Mouse (Mus musculus): ENCODE results near the gene Tufm. TPM values are rescaled to one million over a fixed set of nuclear protein-coding genes. Genes with fewer than 3 reads are reported as not detected.

Tufm gene
- 140 and 154 TPM in 2 replicates for polyA plus RNA-seq (2015; fragmentation: Nextera tagmentation; extraction: Ambion mirVana)

DNA sequence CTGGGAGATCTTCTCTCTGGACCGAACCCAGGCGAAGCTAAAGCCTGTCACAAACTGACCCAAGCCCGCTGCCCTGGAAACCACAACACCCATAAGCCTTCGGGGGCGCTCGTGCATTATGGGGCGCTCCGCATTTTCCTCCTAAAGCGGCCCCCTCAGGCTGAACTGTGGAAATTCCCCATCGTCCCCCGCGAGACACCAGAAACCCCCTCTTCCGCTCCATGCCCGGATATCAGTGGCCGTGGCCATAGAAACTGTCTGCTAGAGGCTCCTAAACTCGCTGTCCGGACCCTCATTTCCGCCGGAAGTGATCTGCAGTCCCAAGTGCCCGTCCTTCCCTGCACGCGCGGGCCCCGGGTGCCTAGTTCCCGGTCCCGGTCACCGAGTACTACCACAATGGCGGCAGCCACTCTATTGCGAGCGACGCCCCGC lies at the start of gene Tufm:
Tufm (plus strand) TSS at position 310 of the 432 bp plus-strand sequence.
- H3K4me1 ChIP-seq (ENCODE audit: control insufficient read depth, insufficient read depth, low read length) = peaks cover 6% of the 10 kb centered on the region; the same call in 1 of the 2 replicates

DNA sequence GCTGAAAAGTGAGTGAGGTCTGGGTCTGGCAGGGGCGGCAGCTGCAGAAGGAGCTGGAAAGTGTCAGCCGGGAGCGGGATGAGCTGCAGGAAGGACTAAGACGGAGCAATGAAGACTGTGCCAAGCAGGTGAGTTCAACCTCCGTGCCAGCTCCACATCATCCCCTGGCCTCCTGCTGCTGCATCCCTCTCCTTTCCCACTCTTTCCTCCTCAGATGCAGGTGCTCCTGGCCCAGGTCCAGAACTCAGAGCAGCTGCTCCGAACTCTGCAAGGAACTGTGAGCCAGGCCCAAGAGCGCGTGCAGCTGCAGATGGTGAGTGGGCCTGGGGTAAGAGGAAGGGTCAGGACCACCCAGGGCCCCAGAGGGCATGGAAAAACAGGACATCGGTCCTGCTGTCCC lies 47.0 kb upstream of the Tufm start:
- Histone ChIP-seq H3K36me3 (ENCODE audit: control insufficient read depth, insufficient read depth, low read length) (no peaks in the 10 kb centered on the region), H3K4me3 (replicated peaks; ENCODE audit: low read length) (no peak overlapping the region), H3K9ac (ENCODE audit: low read length) (no peak overlapping the region), H3K27ac (ENCODE audit: low read length) (no peak overlapping the region), H3K9me3 (replicated peaks; ENCODE audit: control insufficient read depth, low read length) (no peaks in the 10 kb centered on the region), H3K27me3 (ENCODE audit: control insufficient read depth, insufficient read depth, low read length) (no peaks in the 10 kb centered on the region), H3K4me1 (ENCODE audit: control insufficient read depth, insufficient read depth, low read length) (no peaks in the 10 kb centered on the region), H3K4me2 (ENCODE audit: low read depth, low read length) (no peak overlapping the region)
- ATAC-seq (ENCODE audit: insufficient read depth, low FRiP score) = no peak
- 80% methylated on average over 9 of the region's 9 CpGs for WGBS

More for the DNA sequence above, at the start of gene Tufm:
- peak within 1 kb of the TSS; percentile 79 for H3K27ac ChIP-seq (ENCODE audit: low read length)
- peak within 1 kb of the TSS; percentile 96 for H3K4me2 ChIP-seq (ENCODE audit: low read depth, low read length)
- WGBS = 1% methylated on average over 32 of the region's 32 CpGs
- peak; percentile 92 for ATAC-seq (ENCODE audit: insufficient read depth, low FRiP score)
- H3K27me3 ChIP-seq (ENCODE audit: control insufficient read depth, insufficient read depth, low read length) = no peaks in the 10 kb centered on the region
- H3K36me3 ChIP-seq (ENCODE audit: control insufficient read depth, insufficient read depth, low read length) = peaks cover under 1% of the 10 kb centered on the region; the same call in 1 of the 2 replicates
- H3K4me3 ChIP-seq (replicated peaks; ENCODE audit: low read length) = peak within 1 kb of the TSS; percentile 73
- H3K9ac ChIP-seq (ENCODE audit: low read length) = peak within 1 kb of the TSS; percentile 82
- H3K9me3 ChIP-seq (replicated peaks; ENCODE audit: control insufficient read depth, low read length) = no peaks in the 10 kb centered on the region

- Histone ChIP-seq H3K27me3 (ENCODE audit: control insufficient read depth, insufficient read depth, low read length) (no peaks in the 10 kb centered on the region), H3K36me3 (ENCODE audit: control insufficient read depth, insufficient read depth, low read length) (no peaks in the 10 kb centered on the region), H3K27ac (ENCODE audit: low read length) (no peak overlapping the region), H3K9me3 (replicated peaks; ENCODE audit: control insufficient read depth, low read length) (no peaks in the 10 kb centered on the region), H3K4me2 (ENCODE audit: low read depth, low read length) (no peak overlapping the region), H3K9ac (ENCODE audit: low read length) (no peak overlapping the region), H3K4me1 (ENCODE audit: control insufficient read depth, insufficient read depth, low read length) (no peaks in the 10 kb centered on the region), H3K4me3 (replicated peaks; ENCODE audit: low read length) (no peak overlapping the region)
- WGBS = 94% methylated on average over 10 of the region's 10 CpGs
- no peak for ATAC-seq (ENCODE audit: insufficient read depth, low FRiP score)
These were observed 43.2 kb upstream of the Tufm start for GRCm38 (mm10) chr7:126443997-126444396.

GRCm38 (mm10) chr7:126444536-126444935 lies 42.6 kb upstream of the Tufm start:
- Histone ChIP-seq H3K27ac (ENCODE audit: low read length) (no peak overlapping the region), H3K4me3 (replicated peaks; ENCODE audit: low read length) (no peak overlapping the region), H3K9ac (ENCODE audit: low read length) (no peak overlapping the region), H3K4me1 (ENCODE audit: control insufficient read depth, insufficient read depth, low read length) (no peaks in the 10 kb centered on the region), H3K4me2 (ENCODE audit: low read depth, low read length) (no peak overlapping the region), H3K9me3 (replicated peaks; ENCODE audit: control insufficient read depth, low read length) (no peaks in the 10 kb centered on the region), H3K27me3 (ENCODE audit: control insufficient read depth, insufficient read depth, low read length) (no peaks in the 10 kb centered on the region), H3K36me3 (ENCODE audit: control insufficient read depth, insufficient read depth, low read length) (no peaks in the 10 kb centered on the region)
- WGBS = 94% methylated on average over 9 of the region's 9 CpGs
- no peak for ATAC-seq (ENCODE audit: insufficient read depth, low FRiP score)

- Histone ChIP-seq H3K36me3 (ENCODE audit: control insufficient read depth, insufficient read depth, low read length) (no peaks in the 10 kb centered on the region), H3K9me3 (replicated peaks; ENCODE audit: control insufficient read depth, low read length) (no peaks in the 10 kb centered on the region), H3K9ac (ENCODE audit: low read length) (no peak overlapping the region), H3K27me3 (ENCODE audit: control insufficient read depth, insufficient read depth, low read length) (no peaks in the 10 kb centered on the region), H3K4me3 (replicated peaks; ENCODE audit: low read length) (no peak overlapping the region), H3K4me2 (ENCODE audit: low read depth, low read length) (no peak overlapping the region), H3K4me1 (ENCODE audit: control insufficient read depth, insufficient read depth, low read length) (no peaks in the 10 kb centered on the region), H3K27ac (ENCODE audit: low read length) (no peak overlapping the region)
- WGBS = 93% methylated on average over 15 of the region's 15 CpGs
- no peak for ATAC-seq (ENCODE audit: insufficient read depth, low FRiP score)
These were observed 41.9 kb upstream of the Tufm start for GRCm38 (mm10) chr7:126445104-126445815.

- Histone ChIP-seq H3K36me3 (ENCODE audit: control insufficient read depth, insufficient read depth, low read length) (no peaks in the 10 kb centered on the region), H3K4me3 (replicated peaks; ENCODE audit: low read length) (no peak overlapping the region), H3K27ac (ENCODE audit: low read length) (no peak overlapping the region), H3K9ac (ENCODE audit: low read length) (no peak overlapping the region), H3K9me3 (replicated peaks; ENCODE audit: control insufficient read depth, low read length) (no peaks in the 10 kb centered on the region), H3K4me1 (ENCODE audit: control insufficient read depth, insufficient read depth, low read length) (no peaks in the 10 kb centered on the region), H3K4me2 (ENCODE audit: low read depth, low read length) (no peak overlapping the region), H3K27me3 (ENCODE audit: control insufficient read depth, insufficient read depth, low read length) (no peaks in the 10 kb centered on the region)
- WGBS = 91% methylated on average over 21 of the region's 21 CpGs
- no peak for ATAC-seq (ENCODE audit: insufficient read depth, low FRiP score)
These were observed 40.9 kb upstream of the Tufm start for GRCm38 (mm10) chr7:126446217-126446616.

DNA sequence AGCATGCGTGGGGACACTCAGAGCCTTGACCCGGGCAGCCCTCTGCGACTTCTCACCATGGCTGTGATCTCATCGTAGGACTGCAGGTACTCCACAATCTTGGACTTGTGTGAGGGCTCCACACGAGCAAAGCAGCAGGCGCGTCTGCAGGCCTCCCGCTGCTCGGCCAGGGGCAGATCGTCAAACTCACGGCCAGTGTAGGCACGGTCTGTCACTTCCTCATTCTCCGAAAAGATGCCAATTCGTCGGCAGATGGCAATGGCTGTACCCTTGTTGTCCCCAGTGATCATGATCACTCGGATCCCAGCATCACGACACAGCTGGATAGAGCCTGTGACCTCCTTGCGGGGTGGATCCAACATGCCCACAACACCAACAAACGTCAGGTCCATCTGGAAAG lies 38.7 kb upstream of the Tufm start:
- Histone ChIP-seq H3K4me3 (replicated peaks; ENCODE audit: low read length) (no peak overlapping the region), H3K9me3 (replicated peaks; ENCODE audit: control insufficient read depth, low read length) (no peaks in the 10 kb centered on the region), H3K4me1 (ENCODE audit: control insufficient read depth, insufficient read depth, low read length) (no peaks in the 10 kb centered on the region), H3K4me2 (ENCODE audit: low read depth, low read length) (no peak overlapping the region), H3K27ac (ENCODE audit: low read length) (no peak overlapping the region), H3K9ac (ENCODE audit: low read length) (no peak overlapping the region), H3K36me3 (ENCODE audit: control insufficient read depth, insufficient read depth, low read length) (no peaks in the 10 kb centered on the region), H3K27me3 (ENCODE audit: control insufficient read depth, insufficient read depth, low read length) (no peaks in the 10 kb centered on the region)
- no peak for ATAC-seq (ENCODE audit: insufficient read depth, low FRiP score)
- 89% methylated on average over 19 of the region's 19 CpGs for WGBS

- Histone ChIP-seq H3K9ac (ENCODE audit: low read length) (no peak overlapping the region), H3K4me3 (replicated peaks; ENCODE audit: low read length) (no peak overlapping the region), H3K36me3 (ENCODE audit: control insufficient read depth, insufficient read depth, low read length) (no peaks in the 10 kb centered on the region), H3K4me1 (ENCODE audit: control insufficient read depth, insufficient read depth, low read length) (no peaks in the 10 kb centered on the region), H3K27ac (ENCODE audit: low read length) (no peak overlapping the region), H3K9me3 (replicated peaks; ENCODE audit: control insufficient read depth, low read length) (no peaks in the 10 kb centered on the region), H3K27me3 (ENCODE audit: control insufficient read depth, insufficient read depth, low read length) (no peaks in the 10 kb centered on the region), H3K4me2 (ENCODE audit: low read depth, low read length) (no peak overlapping the region)
- WGBS = 87% methylated on average over 18 of the region's 18 CpGs
- ATAC-seq (ENCODE audit: insufficient read depth, low FRiP score) = no peak
These were observed 37.2 kb upstream of the Tufm start for GRCm38 (mm10) chr7:126449991-126450390.

DNA sequence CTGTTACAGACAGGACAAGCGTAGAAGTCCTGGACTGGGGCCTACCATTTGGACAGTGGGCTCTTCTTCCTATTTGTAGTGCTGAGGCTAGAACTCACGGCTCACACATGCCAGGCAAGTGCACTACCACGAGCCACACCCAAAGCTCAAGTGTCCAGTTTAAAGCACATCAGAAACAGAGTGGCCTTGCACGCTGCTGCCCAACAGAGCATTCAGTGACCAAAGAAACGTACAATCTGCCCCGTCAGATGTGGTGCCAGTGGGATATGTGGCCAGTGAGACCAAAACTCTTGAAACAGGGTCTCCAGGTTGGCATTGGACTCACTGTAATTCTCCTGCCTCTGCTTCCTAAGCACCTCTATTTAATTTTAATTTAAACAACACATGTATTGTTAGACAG lies 36.5 kb upstream of the Tufm start:
- no peaks in the 10 kb centered on the region for H3K27me3 ChIP-seq (ENCODE audit: control insufficient read depth, insufficient read depth, low read length)
- no peak overlapping the region for H3K9ac ChIP-seq (ENCODE audit: low read length)
- H3K36me3 ChIP-seq (ENCODE audit: control insufficient read depth, insufficient read depth, low read length) = no peaks in the 10 kb centered on the region
- no peak for ATAC-seq (ENCODE audit: insufficient read depth, low FRiP score)
- no peaks in the 10 kb centered on the region for H3K4me1 ChIP-seq (ENCODE audit: control insufficient read depth, insufficient read depth, low read length)
- H3K4me3 ChIP-seq (replicated peaks; ENCODE audit: low read length) = no peak overlapping the region
- H3K27ac ChIP-seq (ENCODE audit: low read length) = no peak overlapping the region
- H3K9me3 ChIP-seq (replicated peaks; ENCODE audit: control insufficient read depth, low read length) = no peaks in the 10 kb centered on the region
- H3K4me2 ChIP-seq (ENCODE audit: low read depth, low read length) = no peak overlapping the region
- WGBS = 87% methylated on average over 6 of the region's 6 CpGs

Measured in stomach, embryonic 16.5 days (tissue).